Mouse (Mus musculus): ENCODE results near the gene Plekha3.

Gene Plekha3

DNA sequence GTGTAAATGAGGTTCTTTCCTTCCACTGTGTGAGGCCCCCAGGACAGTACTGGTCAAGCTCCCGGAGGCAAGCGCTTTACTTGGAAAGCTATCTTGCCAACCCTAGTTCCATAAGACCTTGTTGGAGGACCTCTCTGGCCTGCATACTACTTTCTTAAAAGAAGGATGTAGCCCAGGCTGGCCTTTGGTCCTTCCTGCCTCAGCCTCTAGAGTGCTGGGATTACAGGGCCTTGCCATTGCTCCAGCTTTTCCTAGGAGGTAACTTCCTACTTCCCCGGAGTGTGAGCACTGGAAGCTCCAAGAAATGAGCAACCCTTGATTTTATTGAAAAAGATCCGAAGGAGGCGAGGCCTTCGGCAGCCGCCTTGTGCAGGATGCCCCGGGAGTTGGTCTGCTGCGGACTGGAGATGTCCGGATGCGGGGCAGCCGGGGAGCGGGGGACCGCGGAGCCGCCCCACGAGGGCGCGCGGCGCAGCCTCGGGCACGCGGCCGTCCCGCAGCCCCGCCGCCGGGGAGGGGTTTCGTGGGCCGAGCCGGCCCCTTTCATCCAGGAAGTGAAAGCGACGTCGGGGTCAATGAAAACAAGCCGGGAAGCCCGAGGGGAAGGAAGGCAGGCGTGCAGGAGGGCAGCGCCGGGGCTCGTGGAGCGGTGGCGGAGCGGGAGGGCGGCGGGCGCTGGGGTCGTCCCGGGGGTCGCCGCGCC, at the start of gene Plekha3:
Plekha3 (plus strand) TSS at position 557 of the 703 bp plus-strand sequence.
- peak; percentile 86 for DNase-seq (ENCODE audit: low spot score)

- DNase-seq (ENCODE audit: low spot score), result no peak
These were observed 44.8 kb upstream of the Plekha3 start for GRCm38 (mm10) chr2:76630293-76630692.

DNA sequence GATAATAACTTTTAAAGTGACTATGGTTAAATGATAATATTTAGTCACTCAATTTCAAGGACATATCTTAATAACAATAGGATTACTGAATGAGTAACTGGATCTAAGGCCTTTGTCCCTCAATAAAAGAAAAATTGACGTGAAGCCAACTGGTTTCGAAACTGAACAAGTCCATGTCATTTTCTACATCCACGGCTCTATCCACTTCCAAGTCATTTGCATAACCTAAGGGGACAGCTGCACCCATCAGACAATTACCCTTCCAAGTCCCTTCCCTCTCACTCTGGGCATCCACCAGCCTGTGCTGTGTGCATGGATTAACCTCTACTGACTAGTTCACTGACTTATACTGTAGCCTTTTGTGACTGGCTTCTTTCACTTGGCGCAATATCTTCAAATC, 43.5 kb upstream of the Plekha3 start:
- DNase-seq (ENCODE audit: low spot score), result no peak

- DNase-seq (ENCODE audit: low spot score), result no peak
These were observed 35.4 kb upstream of the Plekha3 start for GRCm38 (mm10) chr2:76639637-76640036.

- DNase-seq (ENCODE audit: low spot score), result no peak
These were observed 31.3 kb upstream of the Plekha3 start for GRCm38 (mm10) chr2:76643801-76644200.

DNA sequence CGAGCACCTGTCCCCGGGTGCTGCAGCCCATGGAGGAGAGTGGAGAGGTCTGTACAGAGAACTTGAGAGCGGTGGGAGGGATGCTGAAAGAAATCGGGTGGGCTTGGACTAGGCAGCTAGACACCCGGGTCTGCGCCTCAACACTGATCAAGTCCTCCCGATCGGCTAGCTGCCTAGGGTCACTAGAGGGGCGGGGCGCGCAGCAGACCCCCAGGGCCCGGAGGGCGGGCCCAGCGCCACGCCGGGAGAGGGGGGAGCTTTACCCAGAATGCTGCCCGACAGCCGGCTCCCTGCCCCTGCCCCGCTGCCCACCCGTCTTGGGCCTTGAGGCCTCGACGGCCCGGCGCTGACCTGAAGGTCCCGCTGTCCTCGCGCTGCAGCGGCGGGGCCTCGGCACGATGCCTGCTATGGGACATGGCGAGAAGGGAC, 27.6 kb upstream of the Plekha3 start:
- DNase-seq (ENCODE audit: low spot score), result no peak

- DNase-seq (ENCODE audit: low spot score), result peak; percentile 99
These were observed 27.1 kb upstream of the Plekha3 start, which contains the start of the genes Prkra and Pjvk for GRCm38 (mm10) chr2:76647883-76648570. TSS of gene Prkra (minus strand) at chr2:76648015. TSS of gene Pjvk (plus strand) at chr2:76648476.

DNA sequence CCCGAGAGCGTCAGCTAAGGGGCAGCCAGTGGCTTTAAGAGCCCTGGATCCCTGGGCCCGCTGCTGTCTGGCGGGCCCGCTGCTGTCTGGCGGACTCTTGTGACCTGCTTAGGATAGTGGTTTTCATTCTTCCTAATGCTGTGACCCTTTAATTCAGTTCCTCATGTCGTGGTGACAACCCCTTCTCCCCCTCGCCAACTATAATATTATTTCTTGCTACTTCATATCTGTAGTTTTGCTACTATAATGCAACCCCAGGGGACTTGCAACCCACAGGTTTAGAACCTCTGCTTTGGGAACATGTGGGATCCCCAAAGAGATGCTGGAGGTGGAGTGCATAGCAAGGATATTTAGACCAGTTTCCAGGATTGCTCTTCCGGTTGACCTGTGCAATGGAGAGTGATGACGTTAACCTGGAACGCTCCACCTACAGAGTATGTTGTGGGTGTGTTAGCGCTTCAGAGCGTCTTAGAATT, 26.4 kb upstream of the Plekha3 start:
- DNase-seq (ENCODE audit: low spot score), result peak; percentile 23

DNA sequence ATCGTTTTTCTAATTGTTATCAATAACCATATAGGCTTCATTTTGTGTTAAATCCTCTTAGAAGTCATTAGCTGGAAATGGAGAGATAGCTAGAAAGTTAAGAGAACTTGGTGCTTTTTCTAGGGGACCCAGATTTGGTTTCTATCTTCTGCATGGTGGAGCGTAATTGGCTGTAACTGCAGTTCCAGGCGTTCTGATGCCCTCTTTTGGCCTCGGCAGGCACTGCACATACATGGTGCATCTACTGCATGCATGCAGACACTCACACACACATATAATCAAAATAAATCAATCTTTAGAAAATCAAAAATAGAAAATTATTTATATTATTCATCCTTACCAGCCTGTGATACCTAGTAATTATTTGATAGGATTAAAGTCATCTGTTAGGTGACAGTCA, 22.0 kb upstream of the Plekha3 start:
- no peak for DNase-seq (ENCODE audit: low spot score)

DNA sequence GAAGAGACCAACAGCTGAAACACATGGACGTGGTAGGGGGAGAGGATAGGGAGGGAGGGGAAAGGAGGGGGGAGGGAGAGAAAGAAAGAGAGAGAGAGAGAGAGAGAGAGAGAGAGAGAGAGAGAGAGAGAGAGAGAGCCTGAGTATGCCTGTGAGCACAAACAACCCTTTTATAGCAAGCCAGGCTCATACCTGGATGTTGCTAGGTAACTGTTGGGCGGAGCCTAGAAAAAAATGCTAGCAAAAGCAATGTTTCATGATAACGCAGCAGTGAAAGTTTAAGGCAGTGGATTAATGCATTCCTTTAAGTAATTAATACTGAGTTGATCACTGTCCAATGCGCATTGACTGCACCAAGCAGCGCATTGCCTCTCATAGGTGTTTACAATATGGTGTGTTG, 20.4 kb upstream of the Plekha3 start:
- DNase-seq (ENCODE audit: low spot score), result no peak

DNA sequence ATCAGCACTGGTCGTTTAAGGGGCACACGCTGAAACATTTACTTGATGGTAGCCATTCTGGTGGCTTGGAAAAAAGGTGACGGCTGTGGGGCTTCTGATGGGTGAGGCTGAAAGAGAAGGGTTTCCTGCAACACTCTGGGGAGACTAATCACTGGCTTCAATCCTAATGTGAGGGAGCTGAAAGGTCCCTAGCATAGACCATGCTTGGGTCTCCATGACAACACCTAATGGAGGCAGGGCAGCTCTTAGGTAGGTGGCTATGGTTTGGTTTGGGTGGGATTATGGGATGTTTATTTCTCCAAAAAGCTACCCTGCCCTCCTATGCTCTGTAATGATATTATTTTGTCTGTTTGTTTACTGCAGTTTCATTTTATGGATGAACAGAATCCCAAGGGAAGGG, 19.6 kb upstream of the Plekha3 start:
- DNase-seq (ENCODE audit: low spot score), result no peak

GRCm38 (mm10) chr2:76655982-76656381, 19.1 kb upstream of the Plekha3 start:
- no peak for DNase-seq (ENCODE audit: low spot score)

- no peak for DNase-seq (ENCODE audit: low spot score)
These were observed 16.5 kb upstream of the Plekha3 start for GRCm38 (mm10) chr2:76658551-76658950.

DNA sequence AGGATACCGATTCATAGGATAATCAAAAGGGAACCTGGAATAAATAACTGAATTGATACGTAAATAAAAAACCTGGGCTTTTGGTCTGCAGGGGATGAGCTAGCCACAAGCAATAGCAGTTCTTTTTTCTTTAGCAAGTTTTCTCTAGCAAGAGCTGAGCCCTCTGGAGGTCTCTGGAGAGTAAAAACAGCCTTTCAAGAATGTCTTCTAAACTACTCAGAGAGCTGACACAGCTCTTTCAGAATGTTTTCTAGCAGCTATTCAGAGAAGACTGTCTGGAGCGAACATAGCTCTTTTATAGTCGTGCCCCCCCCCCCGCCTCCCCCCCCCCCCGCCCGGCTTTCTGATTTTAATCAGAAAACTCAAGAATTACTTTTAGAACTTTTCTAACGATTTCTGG, 15.7 kb upstream of the Plekha3 start:
- no peak for DNase-seq (ENCODE audit: low spot score)

- no peak for DNase-seq (ENCODE audit: low spot score)
These were observed 9.6 kb upstream of the Plekha3 start for GRCm38 (mm10) chr2:76665531-76665930.

DNA sequence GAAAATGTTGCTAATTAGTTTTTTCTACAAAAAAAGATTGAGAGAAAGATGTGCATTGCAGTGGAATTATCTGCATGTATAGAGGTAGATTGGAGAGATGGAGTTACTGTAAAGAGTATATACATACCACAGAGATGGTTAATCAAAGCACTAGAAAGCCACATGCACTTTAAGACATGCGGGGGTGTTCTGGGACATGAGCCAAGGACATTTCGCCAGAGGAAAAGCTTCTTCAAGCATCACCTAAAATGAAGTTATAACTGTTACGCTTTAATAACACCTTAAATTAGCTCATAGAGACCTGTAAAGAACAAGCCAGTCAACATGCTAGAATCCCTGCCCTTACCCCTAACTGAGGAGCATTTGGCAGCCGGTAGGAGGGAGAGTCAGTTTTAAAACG, 7.9 kb upstream of the Plekha3 start:
- no peak for DNase-seq (ENCODE audit: low spot score)

DNA sequence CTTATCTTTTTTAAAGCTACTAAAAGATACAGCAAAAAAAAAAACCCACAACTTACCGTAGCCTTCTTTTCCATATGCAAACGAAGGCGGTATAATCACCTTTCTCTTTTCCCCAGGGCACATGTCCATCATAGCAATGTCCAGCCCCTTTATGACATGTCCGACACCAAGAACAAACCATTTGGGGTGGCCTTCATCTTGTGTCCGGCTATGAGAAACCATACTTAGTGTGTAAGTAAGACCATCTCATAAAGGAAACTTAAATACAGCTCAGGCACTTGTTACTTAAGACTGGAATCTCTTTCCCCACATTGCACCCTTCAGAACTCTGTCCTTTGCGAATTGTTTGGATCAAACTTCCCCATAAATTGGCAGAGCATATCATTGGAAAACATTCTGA, 3.4 kb upstream of the Plekha3 start:
- no peak for DNase-seq (ENCODE audit: low spot score)

- DNase-seq (ENCODE audit: low spot score), result no peak
These were observed 2.8 kb upstream of the Plekha3 start for GRCm38 (mm10) chr2:76672134-76672745.

- DNase-seq (ENCODE audit: low spot score), result peak; percentile 90
These were observed 2.1 kb upstream of the Plekha3 start, which contains the start of gene Fkbp7 for GRCm38 (mm10) chr2:76672966-76673392. TSS of gene Fkbp7 (minus strand) at chr2:76673116.

DNA sequence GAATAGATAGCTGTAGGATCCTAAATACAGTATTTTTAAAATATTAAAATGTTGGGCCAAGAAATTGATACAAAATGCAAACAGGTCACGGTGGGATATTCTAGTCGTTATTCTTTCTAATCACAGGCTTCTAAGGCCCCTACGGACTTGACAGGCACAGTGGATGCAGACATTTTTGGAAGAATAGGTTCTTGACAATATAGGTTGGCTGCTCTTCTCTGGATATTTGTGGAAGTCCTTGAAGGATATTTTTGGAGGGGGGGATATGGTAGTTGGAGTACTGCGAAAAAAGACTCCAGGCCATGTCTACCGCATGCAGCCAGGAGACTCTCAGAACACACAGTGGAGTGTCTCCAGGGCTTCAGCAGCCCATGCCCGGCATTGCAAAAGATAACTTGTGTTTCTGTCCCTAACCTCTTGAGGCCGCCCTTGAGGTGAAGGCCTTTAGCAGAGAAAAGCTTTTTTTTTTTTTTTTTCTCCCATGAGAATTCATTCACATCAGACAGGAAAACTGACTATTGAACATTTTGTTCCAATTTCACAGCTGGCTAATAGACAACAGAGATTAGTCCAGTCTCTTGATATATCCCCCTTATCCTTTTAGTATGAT, 1.5 kb upstream of the Plekha3 start:
- peak; percentile 40 for DNase-seq (ENCODE audit: low spot score)

DNA sequence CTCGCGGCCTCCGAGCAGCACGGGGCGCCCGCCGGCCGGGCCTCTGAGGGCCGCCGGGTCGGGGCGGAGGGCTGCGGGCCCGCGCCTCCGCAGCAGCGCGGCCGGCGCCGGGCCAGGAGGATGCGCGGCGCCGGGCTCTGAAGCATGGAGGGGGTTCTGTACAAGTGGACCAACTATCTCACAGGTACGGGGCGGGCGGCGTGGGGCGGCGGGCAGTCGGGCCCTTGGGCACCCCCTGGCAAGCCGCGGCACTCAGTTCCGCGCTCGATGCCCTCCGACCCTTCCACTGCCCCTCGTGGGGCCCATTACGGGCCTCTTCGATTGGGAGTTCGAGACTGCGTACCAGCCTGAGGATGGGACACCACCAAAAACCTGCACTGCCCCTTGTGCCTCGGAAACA, 370 bp downstream of the Plekha3 start:
- DNase-seq (ENCODE audit: low spot score), result no peak

DNA sequence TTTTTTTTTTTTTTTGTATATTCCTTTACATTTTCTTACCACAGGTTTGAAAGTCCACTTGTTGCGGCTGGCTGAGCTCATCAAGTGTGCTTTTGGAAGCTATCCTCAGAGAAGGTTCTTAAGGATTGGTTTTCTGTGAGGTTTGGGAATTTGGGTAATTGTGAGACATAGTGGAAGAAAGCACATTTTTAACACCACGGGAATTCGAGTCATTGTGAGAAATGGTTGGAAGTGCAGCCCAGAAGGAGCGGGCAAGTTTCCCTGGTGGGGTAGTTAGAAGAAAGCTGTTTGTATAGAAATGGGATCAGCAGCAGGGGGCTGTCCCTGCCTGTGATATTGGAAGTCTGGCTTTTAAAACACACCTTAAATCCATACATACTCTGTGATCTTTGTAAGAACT, 868 bp downstream of the Plekha3 start:
- no peak for DNase-seq (ENCODE audit: low spot score)

All from yolk sac, embryonic 10.5 days (tissue).